Mouse (Mus musculus) gastrocnemius, adult 18-20 months (tissue): ENCODE measurements at regions not wholly inside any gene's neighbourhood (a gene's known extent, or its start where the extent isn't known, plus 50 kb on each side); places are given as distances from the start of the nearest gene placed in this dataset.

Source experiments
- DNase-seq: peaks from one replicate; pipeline ENCODE4 v3.0.0; 2021; ENCODE audit warnings: low spot score

- no peak for DNase-seq
Measured at GRCm38 (mm10) chr10:67607297-67608032, 58.7 kb upstream of the Ado start.

GRCm38 (mm10) chr10:67606739-67607138 lies 58.0 kb upstream of the Ado start:
- no peak for DNase-seq

- no peak for DNase-seq
Measured at GRCm38 (mm10) chr10:67599390-67599789, 50.6 kb upstream of the Ado start.

DNA sequence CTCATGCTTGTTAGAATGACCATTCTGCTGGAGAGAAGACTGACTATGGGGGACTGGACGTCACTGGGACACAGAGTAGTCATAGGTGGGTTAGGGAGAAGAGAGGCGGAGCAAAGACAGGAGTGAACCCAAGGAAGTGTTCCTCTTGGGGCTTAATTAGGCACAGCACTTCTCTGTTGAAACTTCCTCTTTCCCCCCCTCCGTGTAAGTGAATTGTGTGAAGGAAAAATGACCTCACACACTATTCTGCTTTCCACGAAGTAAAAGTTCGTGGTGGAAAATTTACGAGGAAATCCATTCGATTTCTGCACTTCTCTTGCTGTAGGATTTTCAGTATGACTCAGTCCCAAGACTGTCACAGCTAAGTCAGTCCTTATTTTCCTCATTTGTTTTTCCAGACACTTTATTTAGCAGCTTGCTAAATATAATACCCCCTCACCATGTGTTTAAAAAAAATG lies 49.9 kb upstream of the Ado start:
- no peak for DNase-seq
